Mouse (Mus musculus) limb, embryonic 10.5 days (tissue): ENCODE data around the gene Inpp5a. TPM values are rescaled to one million over a fixed set of nuclear protein-coding genes. Genes with fewer than 3 reads are reported as not detected.

ENCODE experiments used
- DNase-seq: peaks from one replicate; pipeline ENCODE4 v3.0.0-alpha.2; 2017; ENCODE audit warnings: low spot score
- H3K27ac ChIP-seq: fragments of 300-500 bp; sonication (generic); 2 replicates; pipeline ENCODE4 v1.5.1; 2016; ENCODE audit warnings: mild to moderate bottlenecking
- H3K27me3 ChIP-seq: fragments of 300-500 bp; sonication (generic); 2 replicates; pipeline ENCODE4 v1.6.1; 2016; ENCODE audit warnings: low read depth, mild to moderate bottlenecking; ENCODE audit not compliant: poor library complexity, severe bottlenecking
- H3K36me3 ChIP-seq: fragments of 300-500 bp; sonication (generic); 2 replicates; pipeline ENCODE4 v1.6.1; 2016; ENCODE audit warnings: mild to moderate bottlenecking, moderate library complexity
- H3K4me1 ChIP-seq: fragments of 300-500 bp; sonication (generic); 2 replicates; pipeline ENCODE4 v1.6.1; 2016
- H3K4me3 ChIP-seq: fragments of 300-500 bp; sonication (generic); 2 replicates; pipeline ENCODE4 v1.5.1; 2016; ENCODE audit warnings: mild to moderate bottlenecking, moderate library complexity
- H3K9me3 ChIP-seq: fragments of 300-500 bp; sonication (generic); replicated peaks from 2 replicates; pipeline ENCODE4 v1.6.1; 2016; ENCODE audit warnings: mild to moderate bottlenecking
- WGBS: fragments of 180-500 bp; shearing (Covaris S2); methylation state at CpG from one replicate; pipeline ENCODE4 v1.1.7; 2016; 5-methylcytosine and 5-hydroxymethylcytosine counted together
- polyA plus RNA-seq: library from polyadenylated mRNA; unstranded; fragments of >200 nt; fragmentation: Nextera tagmentation; extraction: Ambion mirVana; gene quantifications from 2 replicates; pipeline ENCODE4 v1.2.1, GENCODE M21; 2016

Gene Inpp5a
- polyA plus RNA-seq, 1 experiment from 2014 or later: 17.3 TPM

DNA sequence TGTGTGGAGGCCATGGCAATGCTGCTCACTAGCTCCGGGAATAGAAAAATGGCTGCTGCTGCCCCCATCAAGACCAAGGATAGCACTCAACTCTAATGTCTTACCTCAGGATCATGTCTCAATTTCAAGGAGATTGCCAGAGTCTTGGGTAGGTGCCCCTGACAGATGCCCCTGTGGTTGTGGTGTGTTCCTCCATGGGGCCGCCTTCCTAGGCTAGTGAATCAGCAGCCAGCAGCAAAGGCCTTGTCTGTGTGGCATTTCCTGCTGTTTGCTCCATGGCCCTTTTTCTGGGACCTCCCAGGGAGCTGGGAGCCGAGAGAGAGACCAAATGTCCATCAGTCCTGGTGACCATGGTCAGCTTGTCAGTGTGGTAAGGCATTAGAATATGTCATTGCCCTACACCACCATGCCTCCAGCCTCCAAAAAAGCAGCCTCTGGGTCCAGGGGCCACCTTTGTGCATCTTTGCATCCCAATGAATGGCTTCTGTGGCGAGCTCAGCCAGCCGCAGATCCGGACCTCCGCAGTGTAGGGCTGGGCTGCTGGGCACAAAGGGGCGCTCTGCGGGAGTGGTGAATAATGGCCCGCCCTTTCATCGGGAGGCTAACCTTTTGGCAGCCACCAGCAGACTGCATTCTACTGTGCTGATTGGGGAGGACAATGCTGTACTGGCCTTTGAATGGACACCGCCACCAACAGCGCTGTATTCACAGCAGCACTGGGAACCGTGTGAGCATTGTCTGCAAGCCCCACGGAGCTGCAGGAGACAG lies 139.6 kb downstream of the Inpp5a start:
- peaks cover 15% of the 10 kb centered on the region for H3K4me1 ChIP-seq
- WGBS: 24% methylated on average over 15 of the region's 15 CpGs
- H3K27ac ChIP-seq: no peak overlapping the region
- H3K36me3 ChIP-seq: 0 out of 2 replicates have a peak, but pooled peaks cover 6% of the 10 kb centered on the region
- no peak overlapping the region for H3K4me3 ChIP-seq
- H3K9me3 ChIP-seq: no peaks in the 10 kb centered on the region
- H3K27me3 ChIP-seq: peaks cover 78% of the 10 kb centered on the region
- peak; percentile 32 for DNase-seq

DNA sequence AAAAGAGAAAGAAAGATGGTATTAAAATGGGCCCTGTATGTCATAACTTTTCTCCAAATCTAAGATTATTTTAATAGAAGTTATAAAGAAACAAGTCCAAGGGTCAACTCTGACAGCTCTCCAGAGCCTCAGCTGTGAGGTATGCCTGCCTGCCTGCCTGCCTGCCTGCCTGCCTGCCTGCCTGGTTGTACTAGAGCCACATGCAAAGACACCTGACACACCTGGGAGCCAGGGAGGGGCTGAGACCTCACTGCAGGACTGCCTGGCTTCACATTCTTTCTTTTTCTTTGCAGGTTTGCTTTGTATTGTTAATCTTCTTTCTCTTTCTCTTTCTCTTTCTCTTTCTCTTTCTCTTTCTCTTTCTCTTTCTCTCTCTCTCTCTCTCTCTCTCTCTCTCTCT lies 140.3 kb downstream of the Inpp5a start:
- Histone ChIP-seq H3K27ac (no peak overlapping the region), H3K9me3 (no peaks in the 10 kb centered on the region), H3K4me3 (no peak overlapping the region), H3K36me3 (0 out of 2 replicates have a peak, but pooled peaks cover 6% of the 10 kb centered on the region), H3K4me1 (peaks cover 15% of the 10 kb centered on the region), H3K27me3 (peaks cover 75% of the 10 kb centered on the region)
- DNase-seq: no peak

DNA sequence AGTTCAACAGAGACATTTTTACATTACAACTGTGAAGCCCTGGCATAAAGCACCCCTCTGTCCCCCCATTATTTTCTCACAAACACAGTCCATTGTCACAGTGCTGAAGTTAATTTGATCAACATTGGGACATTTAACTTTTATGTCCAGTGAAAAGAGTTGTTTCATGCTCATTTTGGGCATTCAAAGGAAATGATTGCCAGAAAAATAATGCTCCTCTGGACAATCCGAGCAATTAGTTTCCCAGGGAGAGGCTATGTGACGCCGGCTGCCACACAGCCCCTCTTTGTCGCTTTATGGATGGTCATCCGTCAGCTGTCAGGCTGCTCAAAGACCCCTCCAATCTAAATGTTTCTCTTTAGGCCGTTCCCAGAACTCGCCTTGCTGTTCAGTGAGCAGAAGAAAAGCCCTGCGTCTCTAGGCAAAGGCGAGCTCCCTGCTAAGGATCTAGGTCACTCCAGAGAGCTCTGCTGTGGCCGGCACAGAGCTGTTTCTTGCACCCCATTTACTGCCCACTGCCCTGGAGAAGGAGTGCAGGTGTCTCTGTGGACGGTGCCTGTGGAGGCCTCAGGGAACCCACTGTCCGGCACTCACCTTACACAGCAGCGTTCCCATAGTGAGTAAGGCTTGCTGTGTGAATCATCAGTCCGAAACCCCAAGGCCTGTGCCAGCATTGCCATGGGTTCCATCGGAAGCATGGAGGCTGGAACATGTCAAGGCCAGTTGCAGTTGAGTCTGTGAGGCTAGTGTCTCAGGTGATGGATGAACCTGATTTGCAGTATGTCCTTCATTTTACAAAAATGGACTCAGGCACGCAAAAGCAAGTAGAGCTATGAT lies 141.9 kb downstream of the Inpp5a start:
- H3K4me3 ChIP-seq: no peak overlapping the region
- H3K36me3 ChIP-seq: 0 out of 2 replicates have a peak, but pooled peaks cover 6% of the 10 kb centered on the region
- peaks cover 15% of the 10 kb centered on the region for H3K4me1 ChIP-seq
- no peaks in the 10 kb centered on the region for H3K9me3 ChIP-seq
- H3K27me3 ChIP-seq: peaks cover 68% of the 10 kb centered on the region
- no peak overlapping the region for H3K27ac ChIP-seq
- DNase-seq: no peak
- WGBS: 36% methylated on average over 16 of the region's 16 CpGs

DNA sequence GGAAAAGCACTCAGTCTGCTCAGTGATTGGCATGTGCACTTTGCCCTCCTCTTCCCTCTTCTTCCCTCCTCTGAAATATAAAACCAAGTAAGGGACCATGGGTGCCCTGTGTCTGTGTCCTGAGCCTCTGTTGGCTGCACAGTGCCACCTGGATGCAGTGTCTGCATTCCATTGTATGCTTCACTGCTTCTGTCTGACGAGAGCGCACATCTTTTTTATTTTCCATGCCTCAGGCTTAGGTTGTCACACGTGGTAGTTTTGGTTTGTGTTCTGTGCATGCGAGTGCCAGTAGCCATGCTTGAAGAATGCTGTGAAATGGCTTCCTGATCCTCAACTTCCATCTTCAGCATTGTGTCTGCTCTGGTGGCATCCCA lies 142.5 kb downstream of the Inpp5a start:
- Histone ChIP-seq H3K36me3 (no peaks in the 10 kb centered on the region), H3K27me3 (peaks cover 62% of the 10 kb centered on the region), H3K27ac (no peak overlapping the region), H3K4me3 (no peak overlapping the region), H3K4me1 (peaks cover 15% of the 10 kb centered on the region), H3K9me3 (no peaks in the 10 kb centered on the region)
- 76% methylated on average over 4 of the region's 4 CpGs for WGBS
- no peak for DNase-seq

DNA sequence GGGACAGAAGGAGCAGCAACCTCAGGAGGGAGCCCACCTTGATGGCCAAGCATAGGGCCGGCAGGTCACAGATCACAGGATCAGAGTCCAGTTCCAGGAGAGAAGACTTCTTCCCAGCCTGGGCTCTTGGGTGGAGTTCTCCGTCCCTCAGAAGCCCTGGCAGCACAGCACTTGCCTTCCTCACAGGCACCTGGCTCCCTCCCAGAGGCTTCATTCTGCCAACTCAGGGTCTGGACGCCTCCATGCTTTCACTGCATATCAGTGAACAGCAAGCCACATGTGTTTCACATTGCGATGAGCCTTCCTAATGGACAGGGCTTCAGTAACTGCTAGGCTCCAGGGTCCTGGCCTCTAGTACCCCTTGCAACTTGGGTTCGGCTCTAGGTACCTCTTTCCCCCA lies 147.4 kb downstream of the Inpp5a start:
- 71% methylated on average over 5 of the region's 5 CpGs for WGBS
- Histone ChIP-seq H3K27ac (no peak overlapping the region), H3K4me1 (no peaks in the 10 kb centered on the region), H3K36me3 (no peaks in the 10 kb centered on the region), H3K4me3 (no peak overlapping the region), H3K27me3 (peaks cover 18% of the 10 kb centered on the region), H3K9me3 (no peaks in the 10 kb centered on the region)
- no peak for DNase-seq

DNA sequence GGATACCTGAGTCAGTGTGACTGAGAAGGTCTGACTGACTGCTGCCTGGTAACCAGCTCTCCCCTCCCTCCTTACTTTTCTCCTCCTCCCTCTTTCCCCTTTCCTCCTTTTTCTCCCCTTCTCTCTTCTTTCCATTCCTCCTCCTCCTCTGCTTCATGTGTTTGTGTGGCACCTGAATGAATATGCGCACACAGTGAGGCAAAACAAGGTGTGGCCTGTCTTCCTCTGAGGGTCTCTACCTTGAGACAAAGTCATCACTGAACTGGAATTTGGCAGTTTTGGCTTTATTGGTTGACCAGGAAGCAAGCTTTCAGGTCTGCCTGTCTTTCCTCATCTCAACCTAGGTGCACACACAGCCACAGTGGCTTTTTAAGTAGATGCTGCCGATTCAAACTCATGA lies 147.9 kb downstream of the Inpp5a start:
- WGBS: 97% methylated on average over 2 of the region's 2 CpGs
- peaks cover 14% of the 10 kb centered on the region for H3K27me3 ChIP-seq

DNA sequence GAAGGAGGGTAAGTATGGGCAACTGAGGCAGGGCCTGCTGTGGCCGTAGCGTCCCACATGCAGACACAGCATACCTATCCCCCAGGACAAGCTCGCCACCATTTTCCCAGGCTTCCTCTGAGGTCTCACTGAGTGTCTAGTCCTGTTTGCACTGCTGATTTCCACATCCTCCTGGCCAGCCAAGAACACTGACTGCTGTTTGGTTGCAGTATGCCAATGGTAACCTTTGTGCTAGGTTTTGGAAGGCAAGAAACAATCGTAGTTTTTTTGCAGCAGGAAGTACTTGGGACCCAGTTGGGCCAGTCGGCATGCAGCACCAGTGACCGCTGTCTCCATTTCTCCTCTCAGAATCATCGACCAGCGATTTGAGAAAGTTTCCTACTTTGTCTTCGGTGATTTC lies 148.9 kb downstream of the Inpp5a start:
- 93% methylated on average over 9 of the region's 9 CpGs for WGBS
- no peaks in the 10 kb centered on the region for H3K9me3 ChIP-seq
- H3K27ac ChIP-seq: no peak overlapping the region
- H3K4me3 ChIP-seq: no peak overlapping the region
- DNase-seq: no peak
- peaks cover 4% of the 10 kb centered on the region; the same call in 1 of the 2 replicates for H3K27me3 ChIP-seq
- no peaks in the 10 kb centered on the region for H3K4me1 ChIP-seq
- H3K36me3 ChIP-seq: no peaks in the 10 kb centered on the region

More for the DNA sequence above, 147.9 kb downstream of the Inpp5a start:
- no peaks in the 10 kb centered on the region for H3K4me1 ChIP-seq
- no peaks in the 10 kb centered on the region for H3K9me3 ChIP-seq
- DNase-seq: no peak
- H3K27ac ChIP-seq: no peak overlapping the region
- H3K4me3 ChIP-seq: no peak overlapping the region
- H3K36me3 ChIP-seq: no peaks in the 10 kb centered on the region

DNA sequence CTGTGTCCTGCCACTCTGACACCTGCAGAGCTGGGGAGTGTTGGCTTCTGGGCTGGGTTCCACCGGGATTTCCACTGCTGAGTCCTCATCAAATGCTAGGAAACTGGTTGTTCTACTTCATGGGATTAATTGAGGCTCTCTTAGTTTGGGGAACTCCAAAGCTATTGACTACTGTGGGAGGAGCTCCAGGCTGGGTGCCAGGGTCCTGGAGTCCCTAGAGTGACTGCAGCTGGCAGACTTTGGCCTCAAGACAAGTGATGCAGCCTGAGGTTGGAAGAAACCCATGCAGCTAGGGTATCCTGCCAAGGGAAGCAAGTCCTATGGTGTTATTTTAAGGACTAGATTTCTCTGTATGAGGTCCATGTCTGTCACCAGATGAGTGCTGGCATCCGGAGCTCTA lies 149.6 kb downstream of the Inpp5a start:
- H3K36me3 ChIP-seq: no peaks in the 10 kb centered on the region
- no peak overlapping the region for H3K27ac ChIP-seq
- no peaks in the 10 kb centered on the region for H3K27me3 ChIP-seq
- H3K9me3 ChIP-seq: no peaks in the 10 kb centered on the region
- DNase-seq: no peak
- H3K4me1 ChIP-seq: no peaks in the 10 kb centered on the region
- WGBS: 79% methylated on average over 2 of the region's 2 CpGs
- H3K4me3 ChIP-seq: no peak overlapping the region

DNA sequence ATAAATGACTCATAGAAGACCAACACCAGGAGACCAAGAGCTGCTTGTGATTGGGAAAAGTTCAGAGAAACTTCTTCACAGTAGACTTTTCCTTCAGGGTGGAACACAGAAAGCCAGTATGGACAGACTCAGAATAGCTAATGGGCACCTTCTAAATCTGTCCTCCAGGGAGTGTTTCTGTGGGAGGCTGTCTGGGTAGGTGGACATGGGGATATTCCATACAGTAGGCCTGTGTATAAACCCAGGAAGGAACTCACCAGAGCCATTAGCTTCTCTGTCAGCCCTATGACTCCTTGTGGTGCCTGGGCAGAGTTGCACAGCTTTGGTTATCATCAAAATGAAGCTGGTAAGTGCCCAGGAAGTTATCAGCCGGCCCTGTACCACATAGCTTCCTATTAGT lies 151.7 kb downstream of the Inpp5a start:
- H3K4me1 ChIP-seq: peaks cover 9% of the 10 kb centered on the region; the same call in 1 of the 2 replicates
- H3K9me3 ChIP-seq: no peaks in the 10 kb centered on the region
- no peak overlapping the region for H3K4me3 ChIP-seq
- no peak for DNase-seq
- H3K27ac ChIP-seq: no peak overlapping the region
- H3K36me3 ChIP-seq: no peaks in the 10 kb centered on the region
- H3K27me3 ChIP-seq: no peaks in the 10 kb centered on the region
- WGBS: 76% methylated on average over 1 of the region's 1 CpGs

DNA sequence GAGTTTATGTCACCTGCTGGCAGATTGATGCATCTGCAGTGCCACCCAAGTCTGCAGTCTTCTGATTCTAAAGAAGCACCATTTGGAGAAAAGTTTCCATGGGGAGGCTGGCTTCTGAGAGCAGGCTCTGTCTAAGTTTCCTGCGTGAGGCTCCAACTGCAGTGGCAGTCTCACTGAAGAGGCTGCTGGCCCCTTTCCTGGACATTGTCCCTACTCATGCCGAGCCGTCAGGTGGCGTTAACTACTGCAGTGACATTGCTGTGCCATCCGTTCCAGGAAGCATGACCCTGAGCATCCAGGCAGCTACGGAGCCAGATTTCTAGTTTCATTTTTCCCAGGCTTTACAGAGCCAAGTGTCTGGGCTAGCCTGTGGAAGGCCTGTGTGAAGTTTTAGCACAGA lies 152.5 kb downstream of the Inpp5a start:
- Histone ChIP-seq H3K4me3 (no peak overlapping the region), H3K9me3 (no peaks in the 10 kb centered on the region), H3K4me1 (peaks cover 9% of the 10 kb centered on the region; the same call in 1 of the 2 replicates), H3K27ac (no peak overlapping the region), H3K36me3 (no peaks in the 10 kb centered on the region), H3K27me3 (no peaks in the 10 kb centered on the region)
- WGBS: 91% methylated on average over 6 of the region's 6 CpGs
- DNase-seq: no peak

DNA sequence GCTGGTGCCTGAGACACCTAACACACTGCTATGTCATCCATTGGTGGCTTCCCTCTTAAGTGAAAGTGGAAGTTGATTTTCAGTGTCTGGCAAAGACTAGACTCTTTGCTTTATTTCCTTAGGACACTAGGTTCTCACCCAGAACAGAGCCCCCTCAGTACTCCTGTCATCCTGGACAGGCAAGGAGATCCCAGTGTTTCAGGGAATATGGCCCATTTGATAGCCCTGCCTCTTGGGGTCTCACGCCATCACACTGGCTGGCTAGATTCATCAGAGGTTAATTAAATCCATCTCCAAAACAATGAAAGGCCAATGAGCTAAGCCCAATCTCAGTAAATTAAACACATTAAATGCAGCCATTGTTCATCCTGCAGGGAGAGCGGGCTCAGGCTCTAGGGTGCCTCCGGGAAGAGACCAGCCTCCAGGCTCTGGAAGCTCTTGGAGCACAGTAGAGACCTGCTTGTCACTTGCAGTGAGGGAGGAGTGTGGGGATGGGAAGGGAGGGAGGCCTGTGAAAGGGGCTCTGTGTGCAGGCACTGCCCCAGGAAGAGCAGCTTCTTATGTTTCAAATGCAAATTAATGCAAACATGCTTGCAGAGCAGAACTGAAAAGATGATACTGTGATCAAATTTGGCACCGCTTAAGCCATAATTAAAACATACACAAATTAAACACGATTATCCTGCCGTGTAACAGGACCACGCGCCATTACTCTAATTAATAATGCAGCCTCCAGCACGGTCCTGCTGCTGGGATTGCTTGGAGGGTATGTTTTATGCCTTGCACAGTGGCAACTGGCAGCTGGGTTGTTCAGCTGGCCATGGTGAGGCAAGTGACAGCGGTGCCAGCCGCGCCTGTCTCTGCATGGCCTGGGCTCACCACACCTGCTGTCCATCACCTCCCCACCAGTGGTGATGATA lies 156.1 kb downstream of the Inpp5a start:
- 81% methylated on average over 12 of the region's 12 CpGs for WGBS
- Histone ChIP-seq H3K27ac (no peak overlapping the region), H3K9me3 (no peaks in the 10 kb centered on the region), H3K4me3 (no peak overlapping the region), H3K4me1 (peaks cover 14% of the 10 kb centered on the region; the same call in 1 of the 2 replicates), H3K27me3 (no peaks in the 10 kb centered on the region), H3K36me3 (no peaks in the 10 kb centered on the region)
- no peak for DNase-seq

DNA sequence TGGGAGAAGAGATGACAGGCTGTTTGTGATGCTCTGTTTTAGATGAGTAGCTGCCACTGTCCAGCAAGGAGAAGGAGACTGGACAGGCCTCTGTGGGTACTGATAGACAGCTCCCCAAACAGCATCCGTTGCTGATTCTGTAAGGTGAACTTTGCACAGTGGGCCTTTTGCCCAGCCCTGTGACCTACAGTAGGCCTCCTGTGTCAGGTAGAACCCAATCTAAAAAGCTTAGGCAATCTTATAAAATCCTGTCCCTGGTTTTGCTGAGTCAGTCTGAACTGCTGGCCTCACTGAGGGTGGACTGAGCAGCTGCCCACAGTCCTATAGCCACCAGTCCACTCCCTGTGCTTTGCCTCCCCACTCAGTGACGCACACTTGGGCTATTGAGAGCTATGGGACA lies 158.4 kb downstream of the Inpp5a start:
- no peak overlapping the region for H3K27ac ChIP-seq
- H3K4me1 ChIP-seq: peaks cover 14% of the 10 kb centered on the region; the same call in 1 of the 2 replicates
- H3K36me3 ChIP-seq: no peaks in the 10 kb centered on the region
- 90% methylated on average over 2 of the region's 2 CpGs for WGBS
- H3K4me3 ChIP-seq: no peak overlapping the region
- DNase-seq: no peak
- no peaks in the 10 kb centered on the region for H3K9me3 ChIP-seq
- H3K27me3 ChIP-seq: no peaks in the 10 kb centered on the region
